Mouse (Mus musculus) layer of hippocampus, postnatal 36 days (tissue): ENCODE results near the gene Hpcal1. TPM values are rescaled to one million over a fixed set of nuclear protein-coding genes. Genes with fewer than 3 reads are reported as not detected.
A peak's percentile ranks its signal among the peaks of the same experiment; 100 is the strongest.
"Not testable (repeated sequence)": the region's sequence is repeated elsewhere in the genome, so short reads cannot be mapped to it uniquely, and the experiment has no call there.

Experiments
- DNase-seq, 2 experiments: peaks; one replicate each; pipeline ENCODE4 v3.0.0; 2022
- total RNA-seq, 2 experiments: library from RNA; stranded (reverse); gene quantifications; 2 replicates each; pipeline ENCODE4 v1.2.3; 2021

Hpcal1 gene
- total RNA-seq, 2 experiments from 2014 or later, result 59.3 to 61.3 TPM

DNA sequence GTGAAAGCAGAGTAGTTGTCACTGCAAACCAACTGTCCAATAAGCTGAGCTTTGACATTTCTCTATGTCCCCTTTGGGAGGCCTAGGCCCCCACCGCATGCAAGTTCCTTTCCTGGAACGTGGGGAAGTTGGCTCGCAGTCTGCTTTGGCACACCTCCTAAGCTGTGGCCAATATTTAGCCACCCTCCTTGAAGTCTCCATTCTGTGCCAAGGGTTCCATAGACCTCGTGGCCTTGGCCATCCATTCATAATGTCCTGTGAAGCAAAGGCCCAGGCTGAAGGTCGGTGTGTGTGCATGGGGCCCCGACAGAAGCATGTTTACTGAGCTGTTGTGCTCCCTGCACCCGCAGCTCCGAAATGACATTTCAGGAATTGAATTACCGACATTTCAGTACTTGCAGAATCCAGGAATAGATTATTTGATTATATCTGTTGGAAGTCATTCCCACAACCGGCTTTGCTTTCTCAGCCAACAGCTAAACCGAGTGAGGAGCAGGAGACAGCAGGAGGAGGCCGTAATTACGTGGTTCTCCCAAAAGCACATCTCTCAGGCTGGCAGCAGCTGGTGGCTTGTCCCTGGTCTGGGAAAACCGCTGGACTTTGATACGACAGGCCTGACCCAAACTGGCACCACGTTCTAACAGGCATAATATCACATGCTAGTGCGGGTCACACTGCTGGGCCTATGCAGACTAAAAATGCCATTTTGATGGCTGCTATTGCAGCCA lies 51.1 kb downstream of the Hpcal1 start:
- peak; percentile 22 to 30 for DNase-seq

DNA sequence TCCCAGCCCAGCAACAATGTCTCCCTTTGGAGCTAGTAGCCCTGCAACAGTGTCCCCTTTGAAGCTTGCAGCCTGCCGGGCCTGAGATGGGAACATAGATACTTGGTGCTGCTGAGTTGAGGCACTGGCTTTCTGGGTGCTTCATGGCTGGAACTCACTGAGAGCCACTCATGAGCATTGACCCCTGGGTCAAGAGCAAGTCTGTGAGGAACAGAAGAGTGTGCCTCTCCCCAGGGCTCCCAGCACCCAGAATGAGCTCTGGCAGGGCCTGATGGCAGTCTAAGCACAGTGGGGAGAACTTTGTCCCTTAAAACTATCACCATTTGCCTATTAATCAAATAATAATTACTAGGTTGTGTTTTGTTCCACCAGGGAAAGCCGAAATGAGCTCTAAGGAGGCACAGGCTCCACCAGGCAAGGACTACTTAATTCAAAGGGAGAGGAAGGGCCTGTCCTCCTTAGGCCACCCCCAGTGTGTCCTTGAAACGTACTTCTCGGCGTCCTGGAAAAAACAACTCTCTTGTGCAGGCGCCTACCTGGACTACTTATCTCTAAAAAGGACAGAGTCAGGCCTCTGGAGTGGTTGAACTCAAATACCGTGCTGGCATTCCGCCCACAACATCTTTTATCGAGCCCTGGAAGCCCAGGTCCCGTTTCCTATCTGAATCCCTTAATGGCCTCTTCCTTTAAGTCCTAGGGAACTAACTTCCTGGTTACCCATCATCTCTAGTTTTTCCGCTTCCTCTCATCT lies 52.1 kb downstream of the Hpcal1 start:
- DNase-seq, result no peak

DNA sequence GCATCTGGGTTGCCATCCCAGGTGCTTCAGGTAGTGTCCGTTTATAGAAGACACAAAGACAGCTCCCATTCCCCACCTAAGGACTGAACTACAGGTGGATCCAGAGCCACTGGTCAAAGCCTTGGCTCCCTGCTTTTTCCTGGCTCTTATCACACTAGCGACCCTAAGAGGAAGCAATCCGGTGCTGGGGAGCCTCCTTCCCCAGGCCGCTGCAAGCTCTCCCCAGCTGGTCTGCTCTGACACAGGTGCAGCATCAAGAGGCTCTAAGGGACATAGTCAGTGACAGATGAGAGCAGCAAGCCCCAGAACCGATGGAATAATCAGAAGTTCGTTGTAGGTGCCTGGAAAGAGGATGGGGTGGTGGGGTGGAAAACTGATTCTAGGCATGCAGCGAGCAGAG lies 54.8 kb downstream of the Hpcal1 start:
- no peak for DNase-seq

DNA sequence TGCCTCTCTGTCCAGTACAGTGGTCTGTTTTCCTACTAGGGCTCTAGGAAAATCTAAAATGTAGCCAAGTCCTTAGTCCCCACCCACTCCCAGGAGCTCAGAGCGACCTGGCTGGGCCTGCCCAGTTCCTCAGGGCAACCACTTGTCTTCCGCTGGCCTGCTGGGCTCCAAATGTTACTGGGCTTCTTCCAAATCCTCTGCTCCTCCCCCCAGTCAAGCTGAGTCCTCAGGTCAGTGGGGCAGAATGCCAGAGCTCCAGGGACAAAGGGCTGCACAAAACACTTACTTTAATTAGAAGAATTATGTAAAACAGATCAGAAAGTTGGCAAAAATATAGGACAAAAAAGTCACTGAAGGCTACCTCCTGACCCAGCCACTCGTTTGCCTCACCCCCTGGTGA lies 56.1 kb downstream of the Hpcal1 start:
- DNase-seq, result peak; percentile 35 to 68

DNA sequence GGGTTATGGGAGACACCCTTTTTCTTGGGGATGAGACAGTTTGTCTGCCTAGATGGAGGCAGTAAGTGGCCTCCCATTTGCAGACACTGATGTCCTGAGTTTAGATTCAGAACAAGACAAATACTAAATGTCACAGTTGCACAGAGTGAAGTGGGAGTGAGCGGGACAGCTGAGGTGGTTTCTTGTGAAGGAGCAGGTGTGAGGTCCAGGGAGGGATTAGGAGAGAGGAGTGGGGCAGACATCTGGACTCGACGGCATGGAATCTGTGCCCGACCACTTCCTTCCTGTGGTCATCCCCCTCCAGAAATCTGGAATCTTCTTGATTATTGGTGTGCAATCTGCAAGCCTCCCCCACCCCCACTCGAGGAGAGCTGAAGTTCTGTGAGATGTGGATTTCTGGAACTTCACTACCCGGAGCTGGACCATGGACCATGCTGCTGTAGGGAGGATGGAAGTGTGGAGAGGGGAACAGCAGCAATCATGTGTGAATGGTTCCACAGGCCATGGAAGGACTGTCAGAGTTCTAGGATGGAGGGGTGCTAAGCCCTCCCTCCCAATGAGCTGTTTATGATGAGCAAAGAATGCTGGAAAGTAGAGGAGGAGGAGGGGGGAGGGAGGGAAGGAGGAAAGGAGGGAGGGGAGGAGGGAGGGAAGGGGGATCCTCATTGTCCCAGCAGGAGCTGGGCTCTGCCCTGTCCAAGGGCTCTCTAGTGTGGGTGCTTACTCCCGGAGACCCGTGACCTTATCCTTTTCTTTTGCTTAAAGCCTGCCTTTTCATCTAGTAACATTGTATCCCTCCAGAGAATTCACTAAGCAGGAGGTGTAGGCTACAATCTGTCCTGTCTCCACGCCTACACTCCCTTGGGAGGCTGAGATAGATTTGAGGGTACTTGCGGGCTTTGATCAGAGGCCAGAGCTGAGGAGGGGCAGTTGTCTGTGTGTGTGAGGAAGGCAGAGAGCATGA lies 56.8 kb downstream of the Hpcal1 start:
- no peak for DNase-seq

- no peak for DNase-seq
Measured at GRCm38 (mm10) chr12:17748155-17748529, 57.5 kb downstream of the Hpcal1 start.

GRCm38 (mm10) chr12:17749784-17750183 lies 59.1 kb downstream of the Hpcal1 start:
- no peak for DNase-seq

DNA sequence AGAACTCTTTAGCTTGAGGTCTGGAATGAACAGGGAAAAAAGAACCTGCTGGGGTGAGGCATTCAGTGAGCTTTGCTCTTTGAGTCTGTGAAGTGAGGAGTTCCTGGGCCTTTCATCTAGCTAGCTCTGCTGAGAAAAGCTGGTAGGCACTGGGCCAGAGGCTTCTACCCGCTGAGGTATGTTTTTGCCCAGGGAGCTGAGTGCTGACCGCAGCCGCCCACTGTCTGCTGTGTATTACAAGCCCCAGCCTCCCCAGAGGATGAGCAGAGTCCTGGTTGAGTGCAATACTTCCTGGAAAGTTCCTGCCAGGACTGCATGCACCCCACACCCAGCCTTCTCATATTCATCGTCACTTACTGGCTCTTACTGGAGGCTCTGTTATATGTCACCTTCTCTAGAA lies 59.8 kb downstream of the Hpcal1 start:
- DNase-seq, result no peak

- no peak for DNase-seq
Measured at GRCm38 (mm10) chr12:17752828-17753227, 62.2 kb downstream of the Hpcal1 start.

- no peak for DNase-seq
Measured at GRCm38 (mm10) chr12:17754771-17755170, 64.1 kb downstream of the Hpcal1 start.

GRCm38 (mm10) chr12:17756891-17757290 lies 66.2 kb downstream of the Hpcal1 start:
- no peak for DNase-seq

DNA sequence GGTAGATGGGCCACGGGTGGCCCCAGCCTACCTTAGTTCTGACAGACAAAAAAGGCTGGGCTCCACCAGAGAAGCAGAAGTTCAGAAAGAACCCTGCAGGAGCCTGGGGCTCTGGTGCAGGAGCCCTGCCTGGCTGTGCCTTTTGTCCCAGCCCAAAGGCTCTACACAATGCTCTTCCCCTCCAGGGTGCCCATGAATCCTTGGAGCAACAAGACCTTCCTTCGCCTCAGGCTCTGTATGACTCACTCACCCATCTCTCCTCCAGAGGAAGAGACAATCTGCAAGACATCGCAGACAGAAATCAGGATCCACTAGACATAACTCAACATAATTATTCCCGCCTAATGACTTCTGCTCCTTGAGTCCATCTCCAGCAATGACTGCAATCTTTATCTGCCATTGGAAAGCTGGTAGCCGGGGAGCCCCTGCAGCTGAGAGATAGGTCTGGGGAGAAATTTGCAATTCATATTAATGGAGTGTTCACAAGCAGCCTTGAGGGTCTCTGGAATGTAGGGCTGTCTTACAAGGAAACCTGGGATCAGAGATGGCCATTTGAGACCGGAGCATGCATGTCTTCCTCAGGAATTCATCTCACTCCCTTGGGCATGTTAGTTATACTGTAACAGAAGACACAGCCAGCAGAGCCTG lies 71.8 kb downstream of the Hpcal1 start:
- no peak for DNase-seq

DNA sequence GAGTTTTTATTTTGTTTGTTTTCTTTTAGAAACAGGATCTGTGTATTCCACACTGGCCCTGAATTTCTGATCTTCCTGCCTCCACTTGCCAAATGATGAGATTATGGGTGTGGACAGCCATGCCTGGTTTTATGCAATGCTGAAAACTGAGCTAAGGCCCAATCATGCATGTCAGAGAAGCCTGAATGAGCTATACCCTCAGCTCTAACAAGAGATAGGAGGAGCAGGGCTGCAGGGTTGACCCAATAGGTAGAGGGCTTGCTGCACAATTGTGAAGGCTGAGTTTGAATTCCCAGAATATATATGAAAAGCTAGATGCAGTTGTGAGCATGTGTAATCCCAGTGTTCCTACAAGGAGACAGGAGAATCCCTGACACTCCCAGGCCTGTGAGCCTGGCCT lies 72.4 kb downstream of the Hpcal1 start:
- no peak for DNase-seq

- DNase-seq, result no peak
Measured at GRCm38 (mm10) chr12:17764005-17764404, 73.3 kb downstream of the Hpcal1 start.

GRCm38 (mm10) chr12:17767567-17767966 lies 76.9 kb downstream of the Hpcal1 start:
- DNase-seq, result not testable (repeated sequence)

- no peak for DNase-seq
Measured at GRCm38 (mm10) chr12:17769476-17770172, 79.0 kb downstream of the Hpcal1 start.

GRCm38 (mm10) chr12:17770538-17770937 lies 79.9 kb downstream of the Hpcal1 start:
- no peak for DNase-seq

DNA sequence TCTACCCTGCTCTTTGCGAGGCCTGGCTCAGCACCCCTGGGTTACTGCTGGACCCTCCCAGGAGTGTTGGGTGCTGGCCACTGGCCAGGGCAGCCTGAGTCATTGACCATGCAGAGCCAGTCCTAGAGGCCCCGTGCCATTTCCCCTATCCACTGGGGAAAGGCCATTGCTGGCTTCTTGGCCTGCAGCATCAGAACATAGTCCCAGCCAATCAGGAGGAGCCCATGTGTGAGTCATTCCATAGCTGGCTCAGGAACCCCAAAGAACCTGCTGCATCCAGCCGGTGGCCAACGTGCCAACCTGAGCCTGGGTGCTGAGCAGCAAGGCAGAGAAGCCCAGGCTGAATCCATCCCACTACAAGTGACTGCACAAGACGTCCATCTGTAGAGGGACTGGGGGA lies 83.1 kb downstream of the Hpcal1 start:
- DNase-seq, result peak; percentile 8 to 10

- not testable (repeated sequence) for DNase-seq
Measured at GRCm38 (mm10) chr12:17774842-17775241, 84.2 kb downstream of the Hpcal1 start.

DNA sequence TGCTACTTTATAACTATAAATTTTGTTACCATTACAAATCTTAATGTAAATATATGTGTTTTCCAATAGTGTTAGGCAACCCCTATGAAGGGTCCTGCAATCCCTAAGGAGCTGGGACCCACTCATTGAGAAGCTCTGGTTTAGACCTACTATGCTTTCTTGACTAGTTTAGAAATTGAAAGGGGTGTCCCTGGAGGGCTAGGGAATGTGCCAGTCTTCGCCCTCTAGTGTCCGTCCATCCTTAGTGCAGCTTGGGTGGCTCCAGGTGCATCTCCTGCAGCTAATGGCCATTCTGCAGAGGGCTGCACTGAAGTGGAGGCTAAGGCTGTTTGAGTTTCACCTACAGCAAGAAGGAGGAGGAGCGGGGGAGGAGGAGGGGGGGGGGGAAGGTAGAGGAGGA lies 87.7 kb downstream of the Hpcal1 start:
- peak; percentile 8 to 12 for DNase-seq

- no peak for DNase-seq
Measured at GRCm38 (mm10) chr12:17779093-17779492, 88.4 kb downstream of the Hpcal1 start.

DNA sequence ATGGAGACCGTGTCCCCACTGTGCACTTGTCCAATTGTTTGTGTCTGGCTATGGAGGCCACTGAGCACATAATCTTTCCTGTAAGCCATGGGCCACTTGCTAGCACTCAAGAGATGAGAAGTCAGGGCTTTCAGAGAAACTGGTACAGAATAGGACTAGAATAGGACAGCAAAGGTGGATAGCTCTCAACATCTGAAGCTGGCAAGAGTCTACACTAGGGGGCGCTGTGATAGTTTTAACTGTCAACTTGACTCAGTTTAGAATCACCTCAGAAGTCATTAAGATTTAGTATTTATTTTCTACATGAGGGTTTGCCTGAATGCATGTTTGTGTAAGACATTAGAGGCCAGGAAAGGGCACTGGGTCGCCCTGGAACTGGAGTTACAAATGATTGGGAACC lies 98.8 kb downstream of the Hpcal1 start:
- DNase-seq, result no peak
